Mouse (Mus musculus) midbrain, embryonic 13.5 days (tissue): ENCODE measurements around the gene Cyp2j6. TPM values are rescaled to one million over a fixed set of nuclear protein-coding genes. Genes with fewer than 3 reads are reported as not detected.

Experiments
- ATAC-seq: fragments of 200-750 bp; cut with Nextera tagmentation; 2 replicates; pipeline ENCODE4 v1.8.0; 2017; ENCODE audit warnings: mild to moderate bottlenecking, moderate TSS enrichment, moderate library complexity
- H3K27ac ChIP-seq: fragments of 300-500 bp; sonication (generic); 2 replicates; pipeline ENCODE4 v1.5.1; 2015; ENCODE audit warnings: inconsistent platforms, mild to moderate bottlenecking, moderate library complexity
- H3K27me3 ChIP-seq: fragments of 300-500 bp; sonication (generic); 2 replicates; pipeline ENCODE4 v1.6.1; 2015; ENCODE audit warnings: mild to moderate bottlenecking, inconsistent platforms
- H3K36me3 ChIP-seq: fragments of 300-500 bp; sonication (generic); 2 replicates; pipeline ENCODE4 v1.6.1; 2015; ENCODE audit warnings: mild to moderate bottlenecking, inconsistent platforms
- H3K4me1 ChIP-seq: fragments of 300-500 bp; sonication (generic); replicated peaks from 2 replicates; pipeline ENCODE4 v1.6.1; 2015; ENCODE audit warnings: inconsistent platforms
- H3K4me2 ChIP-seq: fragments of 300-500 bp; sonication (generic); replicated peaks from 2 replicates; pipeline ENCODE4 v1.6.1; 2015; ENCODE audit warnings: moderate library complexity, mild to moderate bottlenecking, inconsistent platforms
- H3K4me3 ChIP-seq: fragments of 300-500 bp; sonication (generic); replicated peaks from 2 replicates; pipeline ENCODE4 v1.5.1; 2015; ENCODE audit warnings: mild to moderate bottlenecking, inconsistent platforms
- H3K9ac ChIP-seq: fragments of 300-500 bp; sonication (generic); replicated peaks from 2 replicates; pipeline ENCODE4 v1.6.1; 2015; ENCODE audit warnings: mild to moderate bottlenecking, inconsistent platforms
- H3K9me3 ChIP-seq: fragments of 300-500 bp; sonication (generic); 2 replicates; pipeline ENCODE4 v1.6.1; 2016; ENCODE audit warnings: mild to moderate bottlenecking, inconsistent platforms
- WGBS: fragments of 180-500 bp; shearing (Covaris S2); methylation state at CpG from one replicate; pipeline ENCODE4 v1.1.7; 2015; 5-methylcytosine and 5-hydroxymethylcytosine counted together
- polyA plus RNA-seq: library from polyadenylated mRNA; unstranded; fragments of >200 nt; fragmentation: Nextera tagmentation; extraction: Ambion mirVana; gene quantifications from 2 replicates; pipeline ENCODE4 v1.2.1, GENCODE M21; 2015

Cyp2j6 gene
- polyA plus RNA-seq, 1 experiment from 2014 or later, result 3.2 TPM

- Histone ChIP-seq H3K27me3 (no peaks in the 10 kb centered on the region), H3K9ac (no peak overlapping the region), H3K27ac (no peak overlapping the region), H3K9me3 (no peaks in the 10 kb centered on the region), H3K36me3 (0 out of 2 replicates have a peak, but pooled peaks cover 4% of the 10 kb centered on the region), H3K4me2 (no peak overlapping the region), H3K4me1 (no peaks in the 10 kb centered on the region), H3K4me3 (no peak overlapping the region)
- 22% methylated on average over 1 of the region's 1 CpGs for WGBS
- ATAC-seq, result peak; percentile 50; the same call in 1 of the 2 replicates
Observed at GRCm38 (mm10) chr4:96525772-96526171, 27.7 kb downstream of the Cyp2j6 start.

- ATAC-seq, result no peak
Observed at GRCm38 (mm10) chr4:96522256-96522655, 31.2 kb downstream of the Cyp2j6 start.

GRCm38 (mm10) chr4:96510083-96510482, 43.4 kb downstream of the Cyp2j6 start:
- Histone ChIP-seq H3K27me3 (no peaks in the 10 kb centered on the region), H3K36me3 (no peaks in the 10 kb centered on the region)

More at GRCm38 (mm10) chr4:96522256-96522655, 31.2 kb downstream of the Cyp2j6 start:
- Histone ChIP-seq H3K4me1 (no peaks in the 10 kb centered on the region), H3K9me3 (no peaks in the 10 kb centered on the region), H3K9ac (no peak overlapping the region), H3K27me3 (no peaks in the 10 kb centered on the region), H3K36me3 (no peaks in the 10 kb centered on the region), H3K4me3 (no peak overlapping the region), H3K4me2 (no peak overlapping the region), H3K27ac (no peak overlapping the region)
- 86% methylated on average over 2 of the region's 2 CpGs for WGBS

GRCm38 (mm10) chr4:96507286-96507685, 46.2 kb downstream of the Cyp2j6 start, which contains the start of gene Cyp2j8:
TSS of gene Cyp2j8 (minus strand) at chr4:96507386.
- WGBS, result 76% methylated on average over 1 of the region's 1 CpGs
- Histone ChIP-seq H3K9me3 (no peaks in the 10 kb centered on the region), H3K27ac (no peak within 1 kb of the TSS), H3K4me3 (no peak within 1 kb of the TSS), H3K27me3 (no peaks in the 10 kb centered on the region), H3K4me2 (no peak within 1 kb of the TSS), H3K4me1 (no peaks in the 10 kb centered on the region), H3K36me3 (no peaks in the 10 kb centered on the region), H3K9ac (no peak within 1 kb of the TSS)
- no peak for ATAC-seq

More at GRCm38 (mm10) chr4:96510083-96510482, 43.4 kb downstream of the Cyp2j6 start:
- H3K9ac ChIP-seq, result no peak overlapping the region
- no peak for ATAC-seq
- no peaks in the 10 kb centered on the region for H3K9me3 ChIP-seq
- no peak overlapping the region for H3K4me2 ChIP-seq
- no peaks in the 10 kb centered on the region for H3K4me1 ChIP-seq
- H3K4me3 ChIP-seq, result no peak overlapping the region
- WGBS, result 94% methylated on average over 3 of the region's 3 CpGs
- H3K27ac ChIP-seq, result no peak overlapping the region

Other genes starting within 250 kb of the Cyp2j6 start
- gene Cyp2j11, start 205.0 kb downstream of the Cyp2j6 start, polyA plus RNA-seq, result not detected in 2 replicates
- not detected in 2 replicates for gene Cyp2j8, start 46.3 kb downstream of the Cyp2j6 start, polyA plus RNA-seq
- gene Cyp2j9, start 37.9 kb upstream of the Cyp2j6 start, polyA plus RNA-seq, result 1.6 and 2.4 TPM in 2 replicates
- gene Cyp2j5, start 110.5 kb upstream of the Cyp2j6 start, polyA plus RNA-seq, result not detected in 2 replicates
- gene Gm12695, start 231.5 kb upstream of the Cyp2j6 start, polyA plus RNA-seq, result 0.08 TPM in 1 of 2 replicates, not detected in the other